Mouse (Mus musculus) hindbrain, embryonic 16.5 days (tissue): ENCODE measurements around the gene Pcgf2. TPM values are rescaled to one million over a fixed set of nuclear protein-coding genes. Genes with fewer than 3 reads are reported as not detected.

Experiments used
- ATAC-seq: fragments of 200-750 bp; cut with Nextera tagmentation; 2 replicates; pipeline ENCODE4 v1.8.0; 2017; ENCODE audit warnings: moderate TSS enrichment, moderate library complexity
- H3K27ac ChIP-seq: fragments of 300-500 bp; sonication (generic); 2 replicates; pipeline ENCODE4 v1.5.1; 2014; ENCODE audit warnings: low read depth, mild to moderate bottlenecking, control low read depth, low read length, moderate library complexity
- H3K27me3 ChIP-seq: fragments of 300-500 bp; sonication (generic); replicated peaks from 2 replicates; pipeline ENCODE4 v1.6.1; 2014; ENCODE audit warnings: low read length; ENCODE audit not compliant: control insufficient read depth, insufficient read depth
- H3K36me3 ChIP-seq: fragments of 300-500 bp; sonication (generic); 2 replicates; pipeline ENCODE4 v1.6.1; 2014; ENCODE audit warnings: mild to moderate bottlenecking, low read length, moderate library complexity, mixed read lengths; ENCODE audit not compliant: control insufficient read depth, insufficient read depth
- H3K4me1 ChIP-seq: fragments of 300-500 bp; sonication (generic); 2 replicates; pipeline ENCODE4 v1.6.1; 2014; ENCODE audit warnings: low read depth, low read length; ENCODE audit not compliant: control insufficient read depth, insufficient read depth
- H3K4me2 ChIP-seq: fragments of 300-500 bp; sonication (generic); 2 replicates; pipeline ENCODE4 v1.6.1; 2014; ENCODE audit warnings: mild to moderate bottlenecking, low read length, control low read depth, moderate library complexity
- H3K4me3 ChIP-seq: fragments of 300-500 bp; sonication (generic); 2 replicates; pipeline ENCODE4 v1.5.1; 2014; ENCODE audit warnings: mild to moderate bottlenecking, low read length, control low read depth, moderate library complexity
- H3K9ac ChIP-seq: fragments of 300-500 bp; sonication (generic); 2 replicates; pipeline ENCODE4 v1.6.1; 2014; ENCODE audit warnings: low read depth, mild to moderate bottlenecking, control low read depth, low read length, moderate library complexity
- H3K9me3 ChIP-seq: fragments of 300-500 bp; sonication (generic); 2 replicates; pipeline ENCODE4 v1.6.1; 2014; ENCODE audit warnings: mild to moderate bottlenecking, low read length, moderate library complexity; ENCODE audit not compliant: control insufficient read depth
- WGBS: fragments of 180-500 bp; shearing (Covaris S2); extraction: QIAGEN DNeasy Blood & Tissue Kit; methylation state at CpG from one replicate; pipeline ENCODE4 v1.1.7; 2014; 5-methylcytosine and 5-hydroxymethylcytosine counted together
- polyA plus RNA-seq: library from polyadenylated mRNA; unstranded; fragments of >200 nt; fragmentation: Nextera tagmentation; extraction: Ambion mirVana; gene quantifications from 2 replicates; pipeline ENCODE4 v1.2.1, GENCODE M21; 2015

Pcgf2 gene
- polyA plus RNA-seq, 1 experiment from 2014 or later: 15.4 TPM

- peak overlapping the region; percentile 92 for H3K9ac ChIP-seq
- H3K4me1 ChIP-seq: peaks cover 54% of the 10 kb centered on the region
- no peaks in the 10 kb centered on the region for H3K9me3 ChIP-seq
- peak overlapping the region; percentile 89 for H3K4me2 ChIP-seq
- ATAC-seq: no peak
- H3K4me3 ChIP-seq: peak overlapping the region; percentile 86
- WGBS: under 1% methylated on average over 63 of the region's 63 CpGs
- no peaks in the 10 kb centered on the region for H3K27me3 ChIP-seq
- no peaks in the 10 kb centered on the region for H3K36me3 ChIP-seq
- H3K27ac ChIP-seq: peak overlapping the region; percentile 97
Measured at GRCm38 (mm10) chr11:97698741-97699611, 1.3 kb downstream of the Pcgf2 start.

GRCm38 (mm10) chr11:97697891-97698529 lies 2.3 kb downstream of the Pcgf2 start:
- H3K9me3 ChIP-seq: no peaks in the 10 kb centered on the region
- H3K27ac ChIP-seq: peak overlapping the region; percentile 97
- H3K4me1 ChIP-seq: peaks cover 56% of the 10 kb centered on the region
- H3K4me3 ChIP-seq: peak overlapping the region; percentile 86
- no peaks in the 10 kb centered on the region for H3K27me3 ChIP-seq
- H3K36me3 ChIP-seq: no peaks in the 10 kb centered on the region
- peak overlapping the region; percentile 92 for H3K9ac ChIP-seq
- ATAC-seq: no peak
- 1% methylated on average over 14 of the region's 14 CpGs for WGBS
- peak overlapping the region; percentile 89 for H3K4me2 ChIP-seq

- Histone ChIP-seq H3K4me3 (peak overlapping the region; percentile 86), H3K9me3 (no peaks in the 10 kb centered on the region), H3K27me3 (no peaks in the 10 kb centered on the region), H3K27ac (peak overlapping the region; percentile 97), H3K4me1 (peaks cover 56% of the 10 kb centered on the region), H3K36me3 (no peaks in the 10 kb centered on the region), H3K9ac (peak overlapping the region; percentile 92), H3K4me2 (peak overlapping the region; percentile 89)
- 49% methylated on average over 11 of the region's 11 CpGs for WGBS
- ATAC-seq: no peak
Measured at GRCm38 (mm10) chr11:97697199-97697890, 3.0 kb downstream of the Pcgf2 start.

GRCm38 (mm10) chr11:97696669-97697068 lies 3.6 kb downstream of the Pcgf2 start:
- H3K4me3 ChIP-seq: no peak overlapping the region; the same call in 1 of the 2 replicates
- peaks cover 52% of the 10 kb centered on the region for H3K4me1 ChIP-seq
- WGBS: 63% methylated on average over 8 of the region's 8 CpGs
- H3K9me3 ChIP-seq: no peaks in the 10 kb centered on the region
- no peak for ATAC-seq
- peak overlapping the region; percentile 89 for H3K4me2 ChIP-seq
- no peaks in the 10 kb centered on the region for H3K27me3 ChIP-seq
- no peak overlapping the region for H3K27ac ChIP-seq
- H3K36me3 ChIP-seq: peaks cover 4% of the 10 kb centered on the region; the same call in 1 of the 2 replicates
- H3K9ac ChIP-seq: no peak overlapping the region

- Histone ChIP-seq H3K4me3 (peak overlapping the region; percentile 12), H3K4me1 (peaks cover 44% of the 10 kb centered on the region), H3K36me3 (peaks cover 12% of the 10 kb centered on the region), H3K9me3 (no peaks in the 10 kb centered on the region), H3K27me3 (no peaks in the 10 kb centered on the region), H3K9ac (peak overlapping the region; percentile 12; the same call in 1 of the 2 replicates), H3K27ac (peak overlapping the region; percentile 60), H3K4me2 (peak overlapping the region; percentile 52)
- no peak for ATAC-seq
- 19% methylated on average over 9 of the region's 9 CpGs for WGBS
Measured at GRCm38 (mm10) chr11:97695712-97696401, 4.4 kb downstream of the Pcgf2 start.

- H3K4me3 ChIP-seq: peak overlapping the region; percentile 12
- peak overlapping the region; percentile 52 for H3K4me2 ChIP-seq
- H3K4me1 ChIP-seq: peaks cover 43% of the 10 kb centered on the region
- H3K9ac ChIP-seq: peak overlapping the region; percentile 24; the same call in 1 of the 2 replicates
- 29% methylated on average over 17 of the region's 17 CpGs for WGBS
- H3K27ac ChIP-seq: peak overlapping the region; percentile 60
- H3K36me3 ChIP-seq: peaks cover 18% of the 10 kb centered on the region
- peak; percentile 26; the same call in 1 of the 2 replicates for ATAC-seq
- H3K9me3 ChIP-seq: no peaks in the 10 kb centered on the region
- H3K27me3 ChIP-seq: no peaks in the 10 kb centered on the region
Measured at GRCm38 (mm10) chr11:97694921-97695711, 5.2 kb downstream of the Pcgf2 start.

- no peak for ATAC-seq
- H3K4me2 ChIP-seq: peak overlapping the region; percentile 52
- no peaks in the 10 kb centered on the region for H3K27me3 ChIP-seq
- peaks cover 43% of the 10 kb centered on the region for H3K4me1 ChIP-seq
- H3K9me3 ChIP-seq: no peaks in the 10 kb centered on the region
- H3K27ac ChIP-seq: peak overlapping the region; percentile 45
- H3K36me3 ChIP-seq: peaks cover 24% of the 10 kb centered on the region
- WGBS: 61% methylated on average over 4 of the region's 4 CpGs
- H3K4me3 ChIP-seq: no peak overlapping the region
- 0 out of 2 replicates have a peak overlapping the region, but pooled peaks have one; percentile 24 for H3K9ac ChIP-seq
Measured at GRCm38 (mm10) chr11:97694435-97694834, 5.9 kb downstream of the Pcgf2 start.

GRCm38 (mm10) chr11:97689861-97690260 lies 10.4 kb downstream of the Pcgf2 start:
- WGBS: 23% methylated on average over 10 of the region's 10 CpGs
- Histone ChIP-seq H3K9me3 (no peaks in the 10 kb centered on the region), H3K27me3 (no peaks in the 10 kb centered on the region), H3K4me2 (no peak overlapping the region), H3K4me3 (no peak overlapping the region), H3K4me1 (peaks cover 20% of the 10 kb centered on the region), H3K9ac (no peak overlapping the region), H3K36me3 (peaks cover 29% of the 10 kb centered on the region), H3K27ac (no peak overlapping the region)
- ATAC-seq: no peak
